Mouse (Mus musculus) erythroblast, embryonic 14.5 days (primary cell): ENCODE data around the gene Hsd17b13.

Experiments
- GATA1 ChIP-seq: IDR thresholded peaks from 2 replicates; pipeline ENCODE4 v1.6.1; 2012; ENCODE audit warnings: low read length, inconsistent platforms, mixed read lengths
- TAL1 ChIP-seq: IDR thresholded peaks from 3 replicates; pipeline ENCODE4 v1.6.1; 2012; ENCODE audit warnings: low read length, inconsistent platforms, mixed read lengths

- TF ChIP-seq GATA1 (no peak), TAL1 (no peak)
Observed at GRCm38 (mm10) chr5:103994669-103995068, 17.5 kb upstream of the Hsd17b13 start.
